Mouse (Mus musculus): ENCODE results near the gene Hist2h4. TPM values are rescaled to one million over a fixed set of nuclear protein-coding genes. Genes with fewer than 3 reads are reported as not detected.
"Not testable (repeated sequence)": the region's sequence is repeated elsewhere in the genome, so short reads cannot be mapped to it uniquely, and the experiment has no call there.

Gene Hist2h4
- polyA plus RNA-seq, 1 experiment from 2014 or later: 8.5 TPM

DNA sequence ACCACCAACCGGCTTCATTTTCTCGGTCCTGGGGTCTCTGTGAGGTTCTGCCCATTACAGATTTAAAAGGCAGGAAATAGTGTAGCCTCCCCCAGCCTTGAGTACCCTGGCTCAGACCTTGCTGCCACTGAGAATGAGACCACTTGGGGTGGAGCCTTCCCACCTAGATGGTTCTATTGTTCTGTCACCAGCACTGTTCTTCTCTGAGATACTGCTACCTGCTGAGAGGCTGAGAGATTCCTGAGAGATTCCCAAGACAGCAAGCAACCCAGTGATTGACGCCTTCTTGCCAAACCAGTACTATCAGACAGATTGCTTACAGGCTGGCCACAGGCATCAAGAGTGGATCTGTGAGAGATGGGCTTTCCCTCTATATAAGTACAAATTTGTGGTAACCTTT is 26.1 kb upstream of the Hist2h4 start:
- ATAC-seq (ENCODE audit: low FRiP score, low read depth): no peak
- Histone ChIP-seq H3K4me1 (no peaks in the 10 kb centered on the region; the same call in 1 of the 2 replicates), H3K9ac (no peak overlapping the region), H3K36me3 (no peaks in the 10 kb centered on the region), H3K4me3 (no peak overlapping the region), H3K27ac (no peak overlapping the region), H3K9me3 (no peaks in the 10 kb centered on the region), H3K4me2 (replicated peaks) (no peak overlapping the region), H3K27me3 (replicated peaks) (no peaks in the 10 kb centered on the region)
- WGBS: 67% methylated on average over 3 of the region's 3 CpGs

GRCm38 (mm10) chr3:96287334-96287733 is 24.2 kb upstream of the Hist2h4 start:
- not testable (repeated sequence) for ATAC-seq (ENCODE audit: low FRiP score, low read depth); H3K4me1 ChIP-seq; H3K27ac ChIP-seq; H3K4me2 ChIP-seq (replicated peaks); H3K9ac ChIP-seq; H3K9me3 ChIP-seq; H3K36me3 ChIP-seq; H3K4me3 ChIP-seq
- H3K27me3 ChIP-seq (replicated peaks): peaks cover 15% of the 10 kb centered on the region; the same call in 1 of the 2 replicates
- WGBS: 87% methylated on average over 11 of the region's 11 CpGs

GRCm38 (mm10) chr3:96284457-96284856 is 21.3 kb upstream of the Hist2h4 start:
- H3K4me2 ChIP-seq (replicated peaks): no peak overlapping the region
- H3K9me3 ChIP-seq: no peaks in the 10 kb centered on the region
- H3K36me3 ChIP-seq: no peaks in the 10 kb centered on the region
- 26% methylated on average over 4 of the region's 4 CpGs for WGBS
- no peak overlapping the region for H3K9ac ChIP-seq
- no peak overlapping the region for H3K4me3 ChIP-seq
- H3K27ac ChIP-seq: no peak overlapping the region
- H3K27me3 ChIP-seq (replicated peaks): peaks cover 15% of the 10 kb centered on the region; the same call in 1 of the 2 replicates
- H3K4me1 ChIP-seq: no peaks in the 10 kb centered on the region; the same call in 1 of the 2 replicates
- no peak for ATAC-seq (ENCODE audit: low FRiP score, low read depth)

DNA sequence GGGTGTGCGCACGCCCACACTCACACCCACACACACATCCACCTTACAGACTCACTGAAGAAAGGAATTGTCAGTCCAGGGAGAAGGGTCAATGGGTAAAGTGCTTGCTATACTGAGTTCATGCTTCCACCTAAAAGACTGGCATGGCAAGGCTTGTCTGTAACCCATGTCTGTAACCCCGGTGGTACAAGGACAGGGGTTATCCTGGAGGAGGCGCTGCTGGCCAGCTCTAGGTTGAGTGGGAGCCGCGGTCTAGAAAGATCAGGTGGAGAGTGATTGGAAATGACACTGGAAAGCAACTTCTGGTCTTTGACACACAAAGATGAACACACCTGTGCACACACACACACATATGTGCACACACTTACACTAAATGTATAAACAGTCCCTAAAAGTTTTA is 17.5 kb upstream of the Hist2h4 start:
- no peak overlapping the region for H3K4me3 ChIP-seq

DNA sequence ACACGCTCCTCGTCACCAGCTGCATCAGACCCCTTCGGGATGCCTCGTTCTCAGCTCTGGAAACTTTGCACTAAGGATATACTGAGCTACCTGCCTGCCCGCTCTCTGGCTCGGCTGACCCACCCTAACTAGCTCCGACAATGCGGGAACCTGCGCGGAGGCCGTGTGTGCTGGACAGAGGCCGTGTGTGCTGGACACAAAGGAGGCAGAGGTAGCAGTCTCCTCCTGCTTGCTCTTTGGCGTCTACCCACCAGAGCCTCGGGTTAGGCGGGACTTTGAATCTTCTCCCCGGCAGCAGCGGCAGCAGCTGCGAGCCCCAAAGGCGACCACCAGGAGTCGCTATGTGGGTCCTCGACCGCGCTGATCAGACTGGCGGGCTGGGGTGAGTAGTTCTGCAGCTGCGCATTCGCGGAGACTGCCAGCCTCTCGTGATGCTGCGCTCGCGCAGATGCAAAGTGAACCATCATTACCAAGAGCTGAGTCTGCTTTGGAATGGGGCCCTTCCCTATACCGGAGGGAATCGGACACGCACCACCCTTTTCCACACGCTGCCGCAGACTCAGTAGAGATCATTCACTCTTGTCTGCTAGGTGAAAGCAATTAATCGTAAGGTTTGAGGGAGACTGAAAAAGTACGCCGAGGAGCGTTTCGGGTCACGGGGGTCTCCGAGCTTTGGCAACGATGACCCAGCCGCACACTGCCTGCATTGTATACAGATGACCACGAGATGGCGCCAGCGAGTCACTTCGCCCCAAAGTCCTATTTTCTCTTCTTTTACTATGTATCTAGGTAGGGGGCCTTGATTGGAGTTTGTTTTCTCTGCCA is 14.9 kb upstream of the Hist2h4 start:
- peak overlapping the region; percentile 70; the same call in 1 of the 2 replicates for H3K27ac ChIP-seq
- no peaks in the 10 kb centered on the region; the same call in 1 of the 2 replicates for H3K4me1 ChIP-seq
- H3K27me3 ChIP-seq (replicated peaks): 0 out of 2 replicates have a peak, but pooled peaks cover 6% of the 10 kb centered on the region
- under 1% methylated on average over 49 of the region's 49 CpGs for WGBS
- peak overlapping the region; percentile 58 for H3K9ac ChIP-seq
- ATAC-seq (ENCODE audit: low FRiP score, low read depth): peak; percentile 97
- H3K9me3 ChIP-seq: no peaks in the 10 kb centered on the region
- no peaks in the 10 kb centered on the region for H3K36me3 ChIP-seq
- peak overlapping the region; percentile 82 for H3K4me2 ChIP-seq (replicated peaks)
- peak overlapping the region; percentile 43 for H3K4me3 ChIP-seq

More for the DNA sequence above, 17.5 kb upstream of the Hist2h4 start:
- 58% methylated on average over 6 of the region's 6 CpGs for WGBS
- no peak overlapping the region for H3K4me2 ChIP-seq (replicated peaks)
- H3K27ac ChIP-seq: no peak overlapping the region
- ATAC-seq (ENCODE audit: low FRiP score, low read depth): no peak
- H3K4me1 ChIP-seq: no peaks in the 10 kb centered on the region; the same call in 1 of the 2 replicates
- H3K27me3 ChIP-seq (replicated peaks): peaks cover 15% of the 10 kb centered on the region; the same call in 1 of the 2 replicates
- no peak overlapping the region for H3K9ac ChIP-seq
- no peaks in the 10 kb centered on the region for H3K9me3 ChIP-seq
- H3K36me3 ChIP-seq: no peaks in the 10 kb centered on the region

DNA sequence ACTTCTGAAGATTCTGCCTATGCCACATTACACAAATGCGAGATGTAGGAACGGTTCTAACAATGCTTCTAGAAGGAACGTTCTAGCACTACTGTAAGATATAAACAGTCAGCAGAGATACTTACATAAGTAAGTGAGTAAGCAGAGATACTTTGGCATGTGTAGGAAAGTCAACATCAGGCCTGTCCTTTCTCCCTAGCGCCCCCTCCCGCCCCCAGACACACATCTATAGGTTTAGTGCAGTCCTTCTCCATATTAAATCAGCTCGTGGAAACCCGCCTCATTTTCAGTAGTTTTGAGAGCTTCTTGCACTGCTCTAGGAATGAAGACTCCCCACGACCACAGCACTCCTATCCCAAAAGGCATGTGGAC is 14.3 kb upstream of the Hist2h4 start:
- Histone ChIP-seq H3K9ac (peak overlapping the region; percentile 58), H3K9me3 (no peaks in the 10 kb centered on the region), H3K4me1 (no peaks in the 10 kb centered on the region; the same call in 1 of the 2 replicates), H3K27me3 (replicated peaks) (0 out of 2 replicates have a peak, but pooled peaks cover under 1% of the 10 kb centered on the region), H3K4me3 (peak overlapping the region; percentile 43; the same call in 1 of the 2 replicates), H3K27ac (no peak overlapping the region), H3K4me2 (replicated peaks) (peak overlapping the region; percentile 82), H3K36me3 (no peaks in the 10 kb centered on the region)
- ATAC-seq (ENCODE audit: low FRiP score, low read depth): no peak; the same call in 1 of the 2 replicates
- 14% methylated on average over 8 of the region's 8 CpGs for WGBS

- H3K9ac ChIP-seq: no peak overlapping the region
- H3K36me3 ChIP-seq: no peaks in the 10 kb centered on the region
- WGBS: 90% methylated on average over 17 of the region's 17 CpGs
- H3K4me2 ChIP-seq (replicated peaks): no peak overlapping the region
- H3K27me3 ChIP-seq (replicated peaks): no peaks in the 10 kb centered on the region
- H3K27ac ChIP-seq: no peak overlapping the region
- no peaks in the 10 kb centered on the region; the same call in 1 of the 2 replicates for H3K4me1 ChIP-seq
- no peaks in the 10 kb centered on the region for H3K9me3 ChIP-seq
- no peak overlapping the region for H3K4me3 ChIP-seq
- no peak for ATAC-seq (ENCODE audit: low FRiP score, low read depth)
These were observed 10.7 kb upstream of the Hist2h4 start for GRCm38 (mm10) chr3:96273591-96274465.

DNA sequence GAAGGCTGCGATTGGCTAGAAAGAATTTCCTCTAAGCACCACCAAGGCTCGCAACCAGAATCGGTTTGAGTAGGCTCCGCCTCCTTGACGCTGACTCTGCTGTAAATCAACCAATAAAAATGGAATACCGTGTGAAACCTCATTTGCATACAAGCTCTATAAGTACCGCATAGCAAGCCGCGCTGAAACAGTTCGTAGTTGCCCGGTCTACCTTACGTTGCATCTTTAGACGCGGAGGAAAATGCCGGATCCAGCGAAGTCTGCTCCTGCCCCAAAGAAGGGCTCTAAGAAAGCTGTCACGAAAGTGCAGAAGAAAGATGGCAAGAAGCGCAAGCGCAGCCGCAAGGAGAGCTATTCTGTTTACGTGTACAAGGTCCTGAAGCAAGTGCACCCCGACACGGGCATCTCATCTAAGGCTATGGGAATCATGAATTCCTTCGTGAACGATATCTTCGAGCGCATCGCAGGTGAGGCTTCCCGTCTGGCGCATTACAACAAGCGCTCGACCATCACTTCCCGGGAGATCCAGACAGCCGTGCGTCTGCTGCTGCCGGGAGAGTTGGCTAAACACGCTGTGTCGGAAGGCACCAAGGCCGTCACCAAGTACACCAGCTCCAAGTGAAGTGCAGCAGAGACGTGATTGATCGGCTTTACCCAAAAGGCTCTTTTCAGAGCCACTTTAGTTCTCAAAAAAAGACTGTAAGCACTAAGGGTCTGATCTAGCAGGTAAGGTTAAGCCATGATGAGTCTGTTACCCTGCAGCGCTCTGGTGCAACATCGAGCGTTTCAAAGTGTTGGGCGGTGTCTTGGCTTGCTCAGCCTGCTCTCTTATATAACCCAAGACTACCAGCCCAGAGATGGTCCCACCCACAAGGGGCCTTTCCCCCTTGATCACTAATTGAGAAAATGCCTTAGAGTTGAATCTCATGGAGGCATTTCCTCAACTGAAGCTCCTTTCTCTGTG is 6.7 kb upstream of the Hist2h4 start, which contains the start of gene Hist2h2bb:
TSS of gene Hist2h2bb (plus strand) at position 242 of the 964 bp plus-strand sequence.
- H3K9me3 ChIP-seq: no peaks in the 10 kb centered on the region
- under 1% methylated on average over 45 of the region's 45 CpGs for WGBS
- no peaks in the 10 kb centered on the region for H3K36me3 ChIP-seq
- no peaks in the 10 kb centered on the region for H3K27me3 ChIP-seq (replicated peaks)
- peak within 1 kb of the TSS; percentile 68 for H3K9ac ChIP-seq
- peak within 1 kb of the TSS; percentile 49 for H3K4me3 ChIP-seq
- peak; percentile 95 for ATAC-seq (ENCODE audit: low FRiP score, low read depth)
- peak within 1 kb of the TSS; percentile 74 for H3K4me2 ChIP-seq (replicated peaks)
- peaks cover 8% of the 10 kb centered on the region for H3K4me1 ChIP-seq
- H3K27ac ChIP-seq: peak within 1 kb of the TSS; percentile 87

GRCm38 (mm10) chr3:96268776-96269378 is 5.8 kb upstream of the Hist2h4 start:
- peaks cover 16% of the 10 kb centered on the region for H3K4me1 ChIP-seq
- H3K36me3 ChIP-seq; H3K9me3 ChIP-seq; H3K27me3 ChIP-seq (replicated peaks): not testable (repeated sequence)
- peak overlapping the region; percentile 68 for H3K9ac ChIP-seq
- ATAC-seq (ENCODE audit: low FRiP score, low read depth): peak; percentile 56
- H3K4me2 ChIP-seq (replicated peaks): peak overlapping the region; percentile 74
- H3K27ac ChIP-seq: peak overlapping the region; percentile 87
- H3K4me3 ChIP-seq: peak overlapping the region; percentile 37
- 2% methylated on average over 15 of the region's 44 CpGs for WGBS

DNA sequence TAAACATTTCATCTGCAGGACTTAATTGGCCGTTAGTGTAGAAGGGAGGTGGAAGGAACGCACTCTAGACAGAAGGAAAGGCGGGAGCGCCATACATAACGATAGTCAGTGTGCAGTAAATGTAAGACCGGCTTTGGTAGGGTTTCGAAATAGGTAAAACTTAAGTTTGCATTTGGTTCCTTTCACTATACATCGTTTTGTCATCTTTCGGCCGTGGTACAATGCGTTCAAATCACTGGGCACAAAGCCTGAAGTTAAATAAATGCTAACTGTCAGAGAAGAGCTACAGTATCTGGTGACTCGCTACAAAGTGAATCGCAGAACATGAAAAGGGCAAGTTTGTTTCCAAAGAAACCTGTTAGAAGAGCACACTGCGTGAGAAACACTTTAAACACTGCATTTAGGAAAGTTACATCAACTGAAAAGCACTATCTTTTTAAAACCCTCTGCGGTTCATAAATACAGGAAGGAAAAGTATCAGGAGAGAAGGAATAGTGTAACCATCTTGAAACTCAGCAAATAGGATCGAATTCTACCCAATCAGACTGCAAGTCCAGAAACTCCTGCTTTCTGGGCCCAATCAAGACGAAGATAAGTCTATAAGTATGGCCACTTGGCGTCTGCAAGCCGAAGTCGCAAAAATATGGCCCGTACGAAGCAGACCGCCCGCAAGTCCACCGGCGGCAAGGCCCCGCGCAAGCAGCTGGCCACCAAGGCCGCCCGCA is 5.1 kb upstream of the Hist2h4 start, which contains the start of gene Hist2h3b:
TSS of gene Hist2h3b (plus strand) at position 604 of the 725 bp plus-strand sequence.
- H3K9me3 ChIP-seq: no peaks in the 10 kb centered on the region
- H3K4me1 ChIP-seq: peaks cover 18% of the 10 kb centered on the region
- peak within 1 kb of the TSS; percentile 49 for H3K4me3 ChIP-seq
- WGBS: 20% methylated on average over 30 of the region's 30 CpGs
- H3K9ac ChIP-seq: peak within 1 kb of the TSS; percentile 68
- H3K27me3 ChIP-seq (replicated peaks): no peaks in the 10 kb centered on the region
- ATAC-seq (ENCODE audit: low FRiP score, low read depth): peak; percentile 60
- H3K4me2 ChIP-seq (replicated peaks): peak within 1 kb of the TSS; percentile 74
- peak within 1 kb of the TSS; percentile 87 for H3K27ac ChIP-seq
- H3K36me3 ChIP-seq: no peaks in the 10 kb centered on the region

All from neural tube, embryonic 12.5 days (tissue).